Mouse (Mus musculus): ENCODE measurements around the gene Nufip2. TPM values are rescaled to one million over a fixed set of nuclear protein-coding genes. Genes with fewer than 3 reads are reported as not detected.

The Nufip2 gene
- total and polyA plus RNA-seq, 3 experiments, result 24.7 to 56.1 (median 50.5) TPM

DNA sequence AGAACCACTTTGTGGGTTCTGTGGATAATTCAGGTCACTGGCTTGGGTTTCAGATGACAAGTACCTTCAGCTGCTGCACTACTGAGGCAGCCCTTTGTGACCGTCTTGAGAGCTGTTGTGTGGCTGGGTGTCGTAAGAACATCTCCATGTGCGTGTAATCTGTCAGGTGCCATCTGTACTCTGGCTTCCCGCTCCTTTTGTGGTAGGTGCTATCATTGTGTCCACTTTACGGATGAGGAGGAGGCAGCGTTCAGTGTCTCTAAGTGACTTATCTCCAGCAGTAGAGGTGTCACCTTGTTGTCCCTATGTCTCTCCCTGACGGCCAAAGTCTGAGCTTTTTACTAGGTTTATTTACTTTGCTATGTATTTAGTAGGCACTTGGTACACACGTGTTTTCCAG is 84.4 kb downstream of the Nufip2 start:
- no peak overlapping the region for H3K27ac ChIP-seq (ENCODE audit: control insufficient read depth, low read depth, low read length)
- no peak for DNase-seq (ENCODE audit: low read depth, low spot score)
- H3K9me3 ChIP-seq (replicated peaks; ENCODE audit: insufficient read depth, low read length), result no peaks in the 10 kb centered on the region
- no peaks in the 10 kb centered on the region for H3K79me2 ChIP-seq (ENCODE audit: control insufficient read depth, insufficient read depth, low read length, poor library complexity)
- peaks cover 10 to 14% of the 10 kb centered on the region in 2 experiments for H3K4me1 ChIP-seq (ENCODE audit: control insufficient read depth in 1 of 2, insufficient read depth in 2 of 2, low read length in 2 of 2)
- H3K4me3 ChIP-seq (ENCODE audit: control insufficient read depth in 1 of 2, insufficient read depth in 1 of 2, low read depth in 2 of 2, low read length in 2 of 2), result no peak overlapping the region
- no peak for TF ChIP-seq POLR2A (IDR thresholded peaks at IDR 0.05; ENCODE audit: control insufficient read depth in 1 of 2, insufficient read depth in 1 of 2, low read depth in 1 of 2, low read length in 2 of 2, poor library complexity in 1 of 2)
- no peak for TF ChIP-seq MAFK (IDR thresholded peaks at IDR 0.05; ENCODE audit: borderline replicate concordance, low read depth, low read length)
- no peaks in the 10 kb centered on the region for H3K27me3 ChIP-seq (ENCODE audit: control insufficient read depth in 1 of 2, insufficient read depth in 2 of 2, low read length in 2 of 2)
- H3K9ac ChIP-seq (ENCODE audit: control insufficient read depth, low read depth, low read length, poor library complexity, severe bottlenecking), result no peak overlapping the region
- peaks cover 0 to 11% of the 10 kb centered on the region in 2 experiments; a peak in 2 of 4 replicates for H3K36me3 ChIP-seq (ENCODE audit: control insufficient read depth in 1 of 2, insufficient read depth in 2 of 2, low read length in 2 of 2)

DNA sequence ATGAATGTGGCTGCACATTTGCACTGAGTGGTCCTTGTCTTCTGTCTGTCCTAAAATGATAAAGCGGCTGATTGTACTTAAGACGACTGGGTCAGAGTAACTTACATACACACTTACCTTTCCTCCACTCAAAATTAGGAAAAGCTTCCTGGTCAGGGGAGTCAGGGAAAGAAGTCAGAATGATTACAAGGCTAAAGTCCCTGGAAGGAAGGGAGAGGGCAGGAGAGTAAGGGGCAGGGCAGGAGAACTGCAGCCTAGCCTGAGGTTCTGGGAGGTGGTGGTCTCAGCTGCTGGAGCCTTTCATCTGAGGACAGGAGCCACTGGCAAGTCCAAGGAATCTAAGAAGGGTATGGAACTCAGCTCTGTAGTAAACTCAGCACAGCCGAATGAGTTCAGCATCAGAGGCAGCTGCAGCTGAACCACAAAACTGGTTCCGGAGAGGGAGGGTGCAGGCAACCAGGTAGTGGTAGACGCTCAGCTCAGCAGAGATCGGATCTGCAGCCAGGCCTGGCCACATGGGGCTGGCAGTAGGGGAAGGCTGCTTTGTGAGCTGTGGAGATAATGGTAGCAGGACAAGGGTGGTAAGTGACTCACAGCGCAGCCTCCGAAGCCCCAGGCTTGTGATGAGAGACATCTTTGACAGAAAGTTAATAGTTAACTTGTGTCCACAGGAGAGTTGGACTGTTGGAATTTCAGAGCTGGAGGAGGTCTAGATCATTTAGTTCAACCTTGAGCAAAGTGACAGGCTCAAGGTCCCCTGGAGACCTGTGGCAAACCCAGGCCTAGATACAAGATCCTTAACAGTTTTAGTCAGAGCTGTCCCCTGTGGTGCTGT is 86.1 kb downstream of the Nufip2 start:
- DNase-seq (ENCODE audit: low read depth, low spot score), result peak; percentile 88
- H3K79me2 ChIP-seq (ENCODE audit: control insufficient read depth, insufficient read depth, low read length, poor library complexity), result no peaks in the 10 kb centered on the region
- no peaks in the 10 kb centered on the region for H3K27me3 ChIP-seq (ENCODE audit: control insufficient read depth in 1 of 2, insufficient read depth in 2 of 2, low read length in 2 of 2)
- H3K9me3 ChIP-seq (replicated peaks; ENCODE audit: insufficient read depth, low read length), result no peaks in the 10 kb centered on the region
- H3K36me3 ChIP-seq (ENCODE audit: control insufficient read depth in 1 of 2, insufficient read depth in 2 of 2, low read length in 2 of 2), result peaks cover 0 to 11% of the 10 kb centered on the region in 2 experiments; a peak in 2 of 4 replicates
- H3K4me1 ChIP-seq (ENCODE audit: control insufficient read depth in 1 of 2, insufficient read depth in 2 of 2, low read length in 2 of 2), result peaks cover 10 to 14% of the 10 kb centered on the region in 2 experiments
- peak overlapping the region; percentile 0 to 35; a peak in 2 of 4 replicates for H3K4me3 ChIP-seq (ENCODE audit: control insufficient read depth in 1 of 2, insufficient read depth in 1 of 2, low read depth in 2 of 2, low read length in 2 of 2)
- H3K9ac ChIP-seq (ENCODE audit: control insufficient read depth, low read depth, low read length, poor library complexity, severe bottlenecking), result peak overlapping the region; percentile 0
- peak overlapping the region; percentile 31 for H3K27ac ChIP-seq (ENCODE audit: control insufficient read depth, low read depth, low read length)
- TF ChIP-seq BHLHE40 (IDR thresholded peaks at IDR 0.05; ENCODE audit: borderline replicate concordance, low read depth, low read length) (no peak), SIN3A (IDR thresholded peaks at IDR 0.05; ENCODE audit: low read length) (peak; percentile 51), JUND (IDR thresholded peaks at IDR 0.05; ENCODE audit: low read depth, low read length) (no peak), SMC3 (IDR thresholded peaks at IDR 0.05; ENCODE audit: low read depth, low read length) (no peak), ZC3H11A (IDR thresholded peaks at IDR 0.05; ENCODE audit: low read depth, low read length) (no peak), HCFC1 (IDR thresholded peaks at IDR 0.05; ENCODE audit: low read depth, low read length) (peak; percentile 27; the same call in 1 of the 2 replicates), MXI1 (IDR thresholded peaks at IDR 0.05; ENCODE audit: low read depth, low read length) (peak; percentile 83), MEF2A (IDR thresholded peaks at IDR 0.05; ENCODE audit: extremely low read depth, insufficient replicate concordance, low read depth, low read length, poor library complexity, severe bottlenecking) (peak; percentile 10; the same call in 1 of the 2 replicates), NELFE (IDR thresholded peaks at IDR 0.05; ENCODE audit: low read depth, low read length) (no peak), RCOR1 (IDR thresholded peaks at IDR 0.05; ENCODE audit: low read depth, low read length) (no peak), EP300 (IDR thresholded peaks at IDR 0.05; ENCODE audit: low read depth in 1 of 2, low read length in 2 of 2) (peak; percentile 33 to 57; a peak in 2 of 4 replicates), CTCF (IDR thresholded peaks at IDR 0.05 in 2 of 3, conservative IDR thresholded peaks at IDR 0.05 in 1 of 3; ENCODE audit: control insufficient read depth in 1 of 3, insufficient read depth in 1 of 3, low read depth in 2 of 3, low read length in 3 of 3, poor library complexity in 1 of 3, severe bottlenecking in 1 of 3) (no peak), NRF1 (IDR thresholded peaks at IDR 0.05; ENCODE audit: insufficient read depth, low read depth, low read length, poor library complexity, severe bottlenecking) (peak; percentile 53; the same call in 1 of the 2 replicates), POLR2AphosphoS2 (IDR thresholded peaks at IDR 0.05; ENCODE audit: low read length) (no peak), TCF12 (IDR thresholded peaks at IDR 0.05; ENCODE audit: low read depth, low read length) (peak; percentile 42), UBTF (IDR thresholded peaks at IDR 0.05; ENCODE audit: borderline replicate concordance, insufficient read depth, low read depth, low read length) (0 out of 2 replicates have a peak, but pooled peaks have one; percentile 46), ZMIZ1 (IDR thresholded peaks at IDR 0.05; ENCODE audit: low read depth, low read length) (no peak), POLR2AphosphoS5 (IDR thresholded peaks at IDR 0.05; ENCODE audit: borderline replicate concordance, low read depth, low read length) (no peak), GATA1 (IDR thresholded peaks at IDR 0.05; ENCODE audit: low read depth, low read length) (peak; percentile 43; the same call in 1 of the 2 replicates), MAFK (IDR thresholded peaks at IDR 0.05; ENCODE audit: borderline replicate concordance, low read depth, low read length) (no peak), POLR2A (IDR thresholded peaks at IDR 0.05; ENCODE audit: control insufficient read depth in 1 of 2, insufficient read depth in 1 of 2, low read depth in 1 of 2, low read length in 2 of 2, poor library complexity in 1 of 2) (no peak), CHD1 (IDR thresholded peaks at IDR 0.05; ENCODE audit: low read depth, low read length) (no peak), TAL1 (IDR thresholded peaks at IDR 0.05; ENCODE audit: low read length) (peak; percentile 56), ZKSCAN1 (IDR thresholded peaks at IDR 0.05; ENCODE audit: low read depth, low read length) (no peak), ETS1 (IDR thresholded peaks at IDR 0.05; ENCODE audit: low read depth, low read length) (0 out of 2 replicates have a peak, but pooled peaks have one; percentile 6), MYB (IDR thresholded peaks at IDR 0.05; ENCODE audit: low read depth, low read length) (no peak), GABPA (IDR thresholded peaks at IDR 0.05; ENCODE audit: low read depth, low read length) (no peak), MAX (IDR thresholded peaks at IDR 0.05; ENCODE audit: low read length) (peak; percentile 70)
